Comparison of ENCODE assay signal across 16 mouse cellular contexts in genomic region chr5:102328197-102328784, GRCm38 (mm10).
DNase-seq lines count a peak whose midpoint lies in the region; ATAC-seq lines count a peak whose summit lies in the region.
"Had no signal": no experiment of that assay in that cellular context is flagged by ENCODE, and none has a peak within 500 bp of the region (broad histone marks: within the 10 kb centered on the region; RNA-seq: fewer than 3 reads in every experiment).

No protein-coding gene starts in this region.

- WGBS in forebrain, embryonic 14.5 days = 45% methylated on average over 2 of the region's 2 CpGs
- 73% methylated on average over 2 of the region's 2 CpGs for WGBS in forebrain, embryonic 12.5 days
- 34% methylated on average over 2 of the region's 2 CpGs for WGBS in forebrain, embryonic 16.5 days
- 45% methylated on average over 2 of the region's 2 CpGs for WGBS in midbrain, embryonic 16.5 days

- H3K9ac ChIP-seq in forebrain, embryonic 14.5 days (ENCODE audit: low read length) = no peak overlapping the region
- H3K9ac ChIP-seq in forebrain, embryonic 12.5 days = no peak overlapping the region
- no peak overlapping the region for H3K9ac ChIP-seq in forebrain, embryonic 16.5 days (replicated peaks; ENCODE audit: low read depth, low read length)
- H3K9ac ChIP-seq in midbrain, embryonic 16.5 days (ENCODE audit: low read depth, low read length) = no peak overlapping the region

- ATAC-seq in forebrain, embryonic 14.5 days = peak; percentile 90
- ATAC-seq in forebrain, embryonic 12.5 days (ENCODE audit: low FRiP score) = no peak
- ATAC-seq in forebrain, embryonic 16.5 days = peak; percentile 98
- no peak for ATAC-seq in midbrain, embryonic 16.5 days
- ATAC-seq: activated CD4-positive, CD25-positive, alpha-beta regulatory T cell, adult 4 months had no signal

- H3K4me2 ChIP-seq in forebrain, embryonic 14.5 days (ENCODE audit: low read length) = no peak overlapping the region
- no peak overlapping the region for H3K4me2 ChIP-seq in forebrain, embryonic 12.5 days
- H3K4me2 ChIP-seq in forebrain, embryonic 16.5 days (ENCODE audit: low read length) = no peak overlapping the region
- H3K4me2 ChIP-seq in midbrain, embryonic 16.5 days (ENCODE audit: low read length) = no peak overlapping the region

- no peaks in the 10 kb centered on the region for H3K27me3 ChIP-seq in forebrain, embryonic 14.5 days (replicated peaks; ENCODE audit: control insufficient read depth, insufficient read depth, low read length)
- no peaks in the 10 kb centered on the region for H3K27me3 ChIP-seq in forebrain, embryonic 12.5 days
- H3K27me3 ChIP-seq in forebrain, embryonic 16.5 days (replicated peaks; ENCODE audit: control insufficient read depth, insufficient read depth, low read length) = no peaks in the 10 kb centered on the region
- H3K27me3 ChIP-seq in midbrain, embryonic 16.5 days (ENCODE audit: control insufficient read depth, insufficient read depth, low read depth, low read length) = no peaks in the 10 kb centered on the region
- H3K27me3 ChIP-seq: megakaryocyte, embryonic 14.5 days had no signal

- peak; percentile 90 for DNase-seq in forebrain, embryonic 14.5 days (ENCODE audit: low spot score)
- DNase-seq in layer of hippocampus, adult 9-10 months (ENCODE audit: low spot score) = peak; percentile 50
- DNase-seq in right cerebral cortex, adult 2 months (ENCODE audit: low spot score in 2 of 2) = peak; percentile 23 to 39
- DNase-seq in kidney, adult 9 months = no peak
- DNase-seq in kidney, adult 18-20 months = no peak
- DNase-seq: embryo, embryonic 11 days; heart, adult 18-20 months; heart, postnatal 36 days; kidney, adult 8-10 months; thymus, postnatal 4 days had no signal

- no peak overlapping the region for H3K4me3 ChIP-seq in forebrain, embryonic 14.5 days (ENCODE audit: low read depth, low read length)
- H3K4me3 ChIP-seq in forebrain, embryonic 12.5 days (replicated peaks) = no peak overlapping the region
- H3K4me3 ChIP-seq in forebrain, embryonic 16.5 days (replicated peaks; ENCODE audit: low read length) = no peak overlapping the region
- no peak overlapping the region for H3K4me3 ChIP-seq in midbrain, embryonic 16.5 days (ENCODE audit: low read depth, low read length)
- H3K4me3 ChIP-seq: limb, embryonic 10.5 days; megakaryocyte, embryonic 14.5 days had no signal

- H3K4me1 ChIP-seq in forebrain, embryonic 14.5 days (ENCODE audit: control insufficient read depth, insufficient read depth, low read length) = no peaks in the 10 kb centered on the region
- H3K4me1 ChIP-seq in forebrain, embryonic 12.5 days = no peaks in the 10 kb centered on the region
- H3K4me1 ChIP-seq in forebrain, embryonic 16.5 days (replicated peaks; ENCODE audit: control insufficient read depth, insufficient read depth, low read length) = peaks cover under 1% of the 10 kb centered on the region; the same call in 1 of the 2 replicates
- no peaks in the 10 kb centered on the region for H3K4me1 ChIP-seq in midbrain, embryonic 16.5 days (ENCODE audit: control insufficient read depth, insufficient read depth, low read length)
- H3K4me1 ChIP-seq: limb, embryonic 10.5 days; megakaryocyte, embryonic 14.5 days had no signal

- H3K27ac ChIP-seq in forebrain, embryonic 14.5 days (ENCODE audit: low read depth, low read length) = no peak overlapping the region
- H3K27ac ChIP-seq in forebrain, embryonic 12.5 days = no peak overlapping the region
- H3K27ac ChIP-seq in forebrain, embryonic 16.5 days (ENCODE audit: low read length) = 0 out of 2 replicates have a peak overlapping the region, but pooled peaks have one; percentile 47
- no peak overlapping the region for H3K27ac ChIP-seq in midbrain, embryonic 16.5 days (ENCODE audit: low read length)
- H3K27ac ChIP-seq: limb, embryonic 10.5 days had no signal

- H3K9me3 ChIP-seq in forebrain, embryonic 14.5 days (replicated peaks; ENCODE audit: control insufficient read depth, low read length) = no peaks in the 10 kb centered on the region
- no peaks in the 10 kb centered on the region for H3K9me3 ChIP-seq in forebrain, embryonic 12.5 days
- no peaks in the 10 kb centered on the region for H3K9me3 ChIP-seq in forebrain, embryonic 16.5 days (ENCODE audit: control insufficient read depth, low read length)
- no peaks in the 10 kb centered on the region for H3K9me3 ChIP-seq in midbrain, embryonic 16.5 days (replicated peaks; ENCODE audit: control insufficient read depth, low read length, poor library complexity, severe bottlenecking)
- H3K9me3 ChIP-seq: limb, embryonic 10.5 days had no signal

- no peaks in the 10 kb centered on the region for H3K36me3 ChIP-seq in forebrain, embryonic 14.5 days (ENCODE audit: control insufficient read depth, insufficient read depth, low read length)
- H3K36me3 ChIP-seq in forebrain, embryonic 12.5 days (replicated peaks) = no peaks in the 10 kb centered on the region
- no peaks in the 10 kb centered on the region for H3K36me3 ChIP-seq in forebrain, embryonic 16.5 days (ENCODE audit: control insufficient read depth, insufficient read depth)
- no peaks in the 10 kb centered on the region for H3K36me3 ChIP-seq in midbrain, embryonic 16.5 days (ENCODE audit: control insufficient read depth, insufficient read depth, low read length)
- H3K36me3 ChIP-seq: limb, embryonic 10.5 days had no signal

Comparison
In these comparisons a context has a peak if more than half of its experiments do, and no peak if none do; other contexts are left out.
1. ATAC-seq: peak in forebrain, embryonic 14.5 days (single experiment) and forebrain, embryonic 16.5 days (single experiment); none in forebrain, embryonic 12.5 days (single experiment) and midbrain, embryonic 16.5 days (single experiment).
2. DNase-seq: peak in forebrain, embryonic 14.5 days (single experiment), layer of hippocampus, adult 9-10 months (single experiment) and right cerebral cortex, adult 2 months (2 of 2); none in kidney, adult 9 months (single experiment) and kidney, adult 18-20 months (single experiment).